Mouse (Mus musculus) mesoderm, embryonic 11.5 days (tissue): Measurements from ENCODE around the gene Slc47a2.
A peak's percentile ranks its signal among the peaks of the same experiment; 100 is the strongest.

Source experiments
- DNase-seq: peaks from one replicate; pipeline ENCODE4 v3.0.0-alpha.2; 2012; ENCODE audit warnings: low read depth, low spot score

Gene Slc47a2

DNA sequence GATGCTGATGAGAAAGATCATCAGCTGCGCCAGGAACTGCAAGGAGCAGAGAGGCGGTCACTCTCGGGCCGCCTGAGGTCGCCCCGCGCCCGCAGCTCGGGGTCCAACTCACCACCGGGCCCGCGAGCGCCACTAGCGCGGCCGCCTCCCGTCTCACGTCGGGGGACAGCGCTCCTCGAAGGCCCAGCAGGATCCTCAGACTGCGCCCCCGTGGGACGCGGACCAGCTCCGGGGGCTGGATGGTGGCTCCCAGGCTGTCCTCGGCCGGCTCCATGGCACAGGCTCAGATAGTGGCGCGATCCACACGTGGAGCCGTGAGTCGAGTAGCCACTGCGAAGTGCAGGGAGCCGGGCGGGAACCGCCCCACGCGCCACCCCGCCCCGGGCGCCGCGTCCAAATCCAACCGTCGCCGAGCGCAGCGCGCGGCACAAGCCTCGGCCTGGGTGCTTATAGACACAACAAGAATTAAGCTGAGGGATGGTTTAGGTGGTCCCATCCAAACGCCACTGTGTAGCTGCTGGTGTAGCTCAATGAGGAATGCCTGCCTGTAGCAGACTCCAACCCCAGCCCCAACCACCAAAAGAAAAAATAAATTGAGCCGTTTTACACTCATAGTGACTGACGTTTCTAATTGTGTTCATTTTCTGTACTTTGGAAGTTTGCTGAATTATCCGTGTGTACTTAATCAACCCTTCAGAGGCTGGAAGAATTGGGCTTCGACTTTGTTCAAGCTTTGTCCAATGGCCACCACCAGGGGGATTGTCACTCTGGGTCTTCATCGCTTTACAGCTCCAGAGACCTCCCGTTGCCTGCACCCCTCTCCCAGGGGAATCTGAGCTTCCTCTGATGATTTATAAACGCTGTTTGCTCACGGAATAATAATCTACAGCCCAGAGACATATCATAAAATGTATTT, at the start of gene Slc47a2:
TSS of gene Slc47a2 (minus strand) at position 356 of the 916 bp plus-strand sequence.
- peak; percentile 55 for DNase-seq

- no peak for DNase-seq
Measured at GRCm38 (mm10) chr11:61388936-61389335, 46.3 kb upstream of the Slc47a2 start.

DNA sequence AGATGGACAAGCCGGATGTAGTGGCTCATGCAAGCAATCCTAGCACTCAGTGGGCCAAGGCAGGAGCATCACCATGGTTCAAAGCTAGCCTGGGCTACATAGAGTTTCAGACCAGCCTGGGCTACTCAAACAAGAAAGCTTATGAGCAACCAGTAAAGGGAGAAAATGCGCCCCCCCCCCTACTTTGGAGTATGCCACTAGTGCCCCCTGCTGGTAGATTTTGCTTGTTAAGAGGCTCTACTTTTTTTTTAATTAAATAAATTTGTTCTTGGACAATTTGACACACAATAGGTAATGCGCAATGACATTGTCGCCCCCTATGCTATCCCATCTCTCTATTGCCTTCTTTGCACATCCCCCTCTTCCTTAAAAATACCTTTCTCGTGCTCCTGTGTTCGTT, 45.4 kb upstream of the Slc47a2 start:
- peak; percentile 51 for DNase-seq

DNA sequence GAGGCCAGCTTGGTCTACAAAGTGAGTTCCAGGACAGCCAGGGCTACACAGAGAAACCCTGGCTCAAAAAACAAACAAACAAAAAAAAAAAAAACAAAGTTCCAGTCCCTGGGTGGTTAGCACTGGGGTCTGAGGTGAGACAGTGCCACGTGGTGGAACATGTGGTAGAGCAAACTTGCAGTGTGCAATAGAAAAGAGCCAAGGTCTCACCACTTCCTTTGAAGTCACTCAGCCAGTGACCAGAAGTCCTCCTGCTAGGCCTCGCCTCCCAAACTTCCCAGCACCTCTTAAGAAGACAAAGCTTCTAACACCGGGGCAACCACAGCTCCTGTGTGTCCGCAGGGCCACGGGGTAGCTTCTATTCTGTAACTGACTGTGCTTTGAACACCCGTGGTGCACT, 44.6 kb upstream of the Slc47a2 start:
- DNase-seq, result no peak

- DNase-seq, result no peak
Measured at GRCm38 (mm10) chr11:61385725-61386124, 43.1 kb upstream of the Slc47a2 start.

- DNase-seq, result no peak
Measured at GRCm38 (mm10) chr11:61381272-61381671, 38.6 kb upstream of the Slc47a2 start.

DNA sequence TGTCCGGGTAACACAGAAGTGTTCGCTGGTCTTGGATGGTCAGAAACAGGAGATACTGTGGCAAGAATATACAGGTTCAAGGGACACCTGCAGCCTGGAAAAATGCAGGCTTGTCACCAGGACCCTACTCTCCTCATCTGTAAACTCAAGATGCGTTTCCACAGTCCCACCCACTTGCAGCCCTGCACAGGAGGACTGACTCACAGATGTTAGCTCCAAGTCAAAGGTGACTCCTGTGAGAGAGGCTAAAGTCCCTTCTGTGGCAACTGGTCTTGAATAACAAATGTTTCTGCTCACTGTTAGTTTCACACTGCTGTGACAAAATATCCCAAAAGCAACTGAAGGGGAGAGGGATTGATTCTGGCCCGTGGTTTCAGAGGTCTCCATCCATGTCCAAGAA, 36.0 kb upstream of the Slc47a2 start:
- DNase-seq, result no peak

DNA sequence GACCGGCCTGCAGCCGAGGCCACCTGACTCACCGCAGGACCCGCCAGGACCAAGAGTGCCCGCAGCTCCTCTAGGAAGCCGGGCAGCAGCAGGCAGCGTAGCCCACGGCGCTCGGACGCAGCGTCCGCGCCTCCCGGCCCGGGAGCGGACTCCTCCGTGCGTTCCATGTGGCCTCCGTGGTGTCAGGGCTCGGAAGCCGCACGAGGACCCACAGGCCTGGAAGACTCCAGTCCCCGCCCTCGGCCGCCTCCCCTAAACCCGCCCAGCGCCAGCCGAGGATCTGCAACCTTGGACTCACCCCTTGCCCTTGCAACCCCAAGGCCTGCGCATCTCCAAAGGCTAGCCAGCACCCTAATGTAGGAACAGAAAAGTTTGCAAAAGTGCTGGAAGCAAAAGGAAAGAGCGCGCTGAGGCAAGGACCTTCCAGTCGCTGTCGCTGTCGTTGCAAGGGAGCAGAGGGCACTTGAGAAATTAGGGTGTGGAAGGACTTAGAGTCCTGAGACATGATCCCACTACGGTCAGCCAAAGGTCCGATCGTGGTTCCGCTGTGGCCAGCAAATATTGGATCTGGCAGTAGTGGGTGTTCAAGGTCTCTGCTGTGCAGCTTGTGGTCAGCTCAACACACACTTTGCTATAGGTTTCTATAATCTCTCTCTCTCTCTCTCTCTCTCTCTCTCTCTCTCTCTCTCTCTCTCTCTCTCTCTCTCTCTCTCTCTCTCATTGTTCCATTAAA, 35.4 kb upstream of the Slc47a2 start, which contains the start of gene Slc47a1:
TSS of gene Slc47a1 (minus strand) at position 465 of the 733 bp plus-strand sequence.
- DNase-seq, result peak; percentile 23

- DNase-seq, result no peak
Measured at GRCm38 (mm10) chr11:61368668-61369067, 26.0 kb upstream of the Slc47a2 start.

GRCm38 (mm10) chr11:61366517-61367273, 24.0 kb upstream of the Slc47a2 start:
- no peak for DNase-seq

- DNase-seq, result no peak
Measured at GRCm38 (mm10) chr11:61365938-61366337, 23.3 kb upstream of the Slc47a2 start.

GRCm38 (mm10) chr11:61364096-61364495, 21.4 kb upstream of the Slc47a2 start:
- no peak for DNase-seq

- no peak for DNase-seq
Measured at GRCm38 (mm10) chr11:61361515-61362190, 19.0 kb upstream of the Slc47a2 start.

DNA sequence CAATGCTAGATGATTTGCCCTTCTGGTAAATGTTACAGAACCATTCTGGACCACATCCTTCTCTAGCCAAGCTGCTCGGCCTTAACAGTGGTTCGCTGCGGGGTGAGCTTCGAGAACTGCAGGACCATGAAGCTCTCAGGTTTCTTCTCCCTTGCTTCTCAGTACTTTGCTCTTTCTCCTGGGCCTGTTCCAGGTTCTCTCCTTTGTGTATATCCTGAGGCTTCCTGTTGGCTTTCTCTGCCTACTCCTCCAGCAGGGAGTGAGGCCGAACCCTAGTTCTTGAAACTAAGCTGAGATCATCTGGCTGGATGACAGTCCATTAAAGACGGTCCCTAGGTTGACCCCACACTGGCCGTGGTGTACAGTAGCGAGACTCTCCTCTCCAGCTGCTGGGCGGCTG, 13.9 kb upstream of the Slc47a2 start:
- no peak for DNase-seq

- no peak for DNase-seq
Measured at GRCm38 (mm10) chr11:61356111-61356510, 13.5 kb upstream of the Slc47a2 start.

- no peak for DNase-seq
Measured at GRCm38 (mm10) chr11:61355351-61355750, 12.7 kb upstream of the Slc47a2 start.

- DNase-seq, result no peak
Measured at GRCm38 (mm10) chr11:61354346-61354745, 11.7 kb upstream of the Slc47a2 start.

- DNase-seq, result no peak
Measured at GRCm38 (mm10) chr11:61353038-61353437, 10.4 kb upstream of the Slc47a2 start.

- DNase-seq, result no peak
Measured at GRCm38 (mm10) chr11:61352138-61352651, 9.5 kb upstream of the Slc47a2 start.

DNA sequence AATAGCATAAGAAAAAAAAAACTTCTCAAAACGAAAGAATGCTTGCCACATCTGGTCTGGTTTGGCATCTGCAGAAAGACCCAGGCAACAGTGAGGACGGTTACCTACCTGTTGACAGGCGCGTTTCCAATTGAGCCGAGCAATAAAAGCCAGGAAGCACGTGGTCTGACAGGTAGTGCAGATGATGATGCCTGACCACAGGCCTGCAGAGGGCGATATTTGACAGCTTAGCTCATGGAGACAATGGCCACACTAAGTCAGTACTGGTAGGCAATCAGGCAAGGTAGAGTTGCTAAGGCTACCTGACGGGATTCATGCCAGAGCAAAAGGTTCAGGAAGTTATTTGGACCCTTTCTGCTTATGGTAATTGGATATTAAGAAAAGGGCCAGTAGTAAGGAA, 6.7 kb upstream of the Slc47a2 start:
- peak; percentile 54 for DNase-seq

DNA sequence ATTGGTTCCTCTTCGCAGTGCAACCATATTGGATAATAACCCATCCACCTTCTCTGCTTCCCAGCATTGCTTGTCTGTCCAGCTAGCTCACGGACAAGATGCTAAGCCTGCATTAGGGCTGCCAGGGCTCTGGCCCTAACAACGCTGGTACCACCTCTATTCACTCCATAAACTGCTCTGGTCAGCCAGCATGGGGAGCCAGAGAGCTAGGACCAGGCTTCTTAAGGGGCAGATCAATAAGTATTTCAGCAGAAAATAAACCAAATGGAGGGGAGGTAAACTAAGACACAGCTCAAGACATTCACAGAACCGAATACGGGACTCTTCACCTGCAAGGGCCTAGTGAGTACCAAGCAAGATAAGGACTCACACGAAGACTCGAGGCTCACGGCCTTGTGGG, 3.5 kb upstream of the Slc47a2 start:
- no peak for DNase-seq
